Mouse (Mus musculus) forelimb bud, embryonic 11.5 days (tissue): ENCODE measurements around the gene Lmna.

ENCODE experiments used
- DNase-seq: peaks from one replicate; pipeline ENCODE4 v3.0.0-alpha.2; 2012; ENCODE audit warnings: low read depth, low spot score

The Lmna gene

DNA sequence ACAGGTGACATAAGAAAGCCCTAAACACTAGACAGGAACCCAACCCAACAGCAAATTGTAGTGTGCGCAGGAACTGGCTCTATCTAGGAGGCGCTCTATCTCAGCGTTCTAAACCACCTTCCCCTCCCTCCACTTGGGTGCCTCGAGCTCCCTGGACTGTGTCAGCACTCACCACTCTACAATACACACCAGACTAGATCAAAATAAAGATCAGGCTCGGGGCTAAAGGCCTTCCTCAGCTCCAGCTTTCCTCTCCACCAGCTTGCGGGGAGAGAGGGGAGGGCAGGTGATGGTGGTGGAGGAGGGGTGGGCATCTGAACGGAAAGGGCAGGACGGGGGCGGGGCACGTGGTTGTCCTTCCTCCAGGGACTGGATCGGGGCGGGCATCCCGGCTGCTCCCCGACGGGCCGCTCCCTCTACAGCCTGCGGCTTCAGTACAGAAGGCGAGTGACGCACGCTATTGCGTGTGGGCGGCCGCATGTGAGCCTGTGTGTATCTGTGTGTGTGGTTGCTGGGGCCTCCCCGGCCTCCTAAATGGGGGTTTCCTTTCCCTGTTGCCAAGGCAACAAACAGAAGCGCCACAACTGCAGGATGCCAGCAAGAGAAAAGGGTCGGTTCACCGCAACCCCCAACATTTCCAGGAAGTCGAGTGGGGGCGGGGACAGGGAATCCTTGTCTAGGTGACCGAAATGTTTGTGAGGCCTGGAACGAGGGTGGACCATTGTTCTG, at the start of gene Lmna:
Gene Lmna, minus strand, starts transcription at position 265 of the 729 bp plus-strand sequence.
- DNase-seq, result peak; percentile 97

DNA sequence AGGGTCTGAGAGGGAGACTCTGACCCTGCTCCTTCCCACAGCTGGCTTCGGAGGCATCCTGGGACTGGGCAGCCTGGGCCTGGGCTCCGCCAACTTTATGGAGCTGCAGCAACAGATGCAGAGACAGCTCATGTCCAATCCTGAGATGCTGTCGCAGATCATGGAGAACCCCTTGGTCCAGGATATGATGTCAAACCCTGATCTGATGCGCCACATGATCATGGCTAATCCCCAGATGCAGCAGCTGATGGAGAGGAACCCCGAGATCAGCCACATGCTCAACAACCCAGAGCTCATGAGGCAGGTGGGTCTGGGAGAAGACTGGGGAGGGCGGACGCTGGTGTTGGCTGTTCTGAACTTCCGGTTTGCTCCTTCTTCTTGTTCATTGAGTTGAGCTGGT, 46.9 kb upstream of the Lmna start:
- DNase-seq, result no peak

DNA sequence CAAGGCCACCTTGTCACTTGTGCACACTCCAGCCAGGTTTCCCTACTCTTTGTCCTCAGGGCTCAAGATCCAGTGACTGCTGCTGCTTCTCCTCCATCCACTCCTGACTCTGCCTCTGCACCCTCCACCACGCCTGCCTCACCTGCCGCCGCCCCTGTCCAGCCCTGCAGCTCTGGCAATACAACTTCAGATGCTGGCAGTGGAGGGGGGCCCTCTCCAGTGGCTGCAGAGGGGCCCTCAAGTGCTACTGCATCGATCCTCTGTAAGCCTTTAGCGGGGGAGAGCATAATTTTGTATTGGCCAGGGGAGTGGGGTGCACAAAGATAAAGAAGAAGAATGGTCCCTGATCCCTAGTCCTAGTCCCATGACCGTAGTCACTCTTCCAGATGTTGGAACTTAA, 46.0 kb upstream of the Lmna start:
- no peak for DNase-seq

DNA sequence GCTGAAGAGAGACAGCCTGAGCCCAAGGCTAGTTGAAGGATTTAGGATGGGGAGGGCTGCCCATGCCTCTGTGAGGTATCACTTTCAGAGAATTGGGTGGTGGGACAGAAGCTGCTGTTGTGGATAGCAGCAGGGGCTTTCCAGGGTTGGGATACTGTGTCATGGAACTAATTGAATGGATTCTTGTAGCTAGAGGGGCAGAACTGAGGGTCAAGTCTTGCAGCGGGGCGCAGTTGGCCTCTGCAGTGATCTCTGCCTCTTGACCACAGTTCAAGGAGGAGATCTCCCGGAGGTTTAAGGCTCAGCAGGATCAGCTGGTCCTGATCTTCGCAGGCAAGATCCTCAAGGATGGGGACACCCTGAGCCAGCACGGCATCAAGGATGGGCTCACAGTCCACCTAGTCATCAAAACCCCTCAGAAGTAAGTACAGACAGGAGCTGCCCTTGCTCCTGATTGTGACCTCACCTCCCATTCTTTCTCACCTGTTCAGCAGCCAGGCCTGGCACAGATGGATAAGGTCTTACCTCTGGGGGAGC, 45.4 kb upstream of the Lmna start:
- DNase-seq, result no peak

DNA sequence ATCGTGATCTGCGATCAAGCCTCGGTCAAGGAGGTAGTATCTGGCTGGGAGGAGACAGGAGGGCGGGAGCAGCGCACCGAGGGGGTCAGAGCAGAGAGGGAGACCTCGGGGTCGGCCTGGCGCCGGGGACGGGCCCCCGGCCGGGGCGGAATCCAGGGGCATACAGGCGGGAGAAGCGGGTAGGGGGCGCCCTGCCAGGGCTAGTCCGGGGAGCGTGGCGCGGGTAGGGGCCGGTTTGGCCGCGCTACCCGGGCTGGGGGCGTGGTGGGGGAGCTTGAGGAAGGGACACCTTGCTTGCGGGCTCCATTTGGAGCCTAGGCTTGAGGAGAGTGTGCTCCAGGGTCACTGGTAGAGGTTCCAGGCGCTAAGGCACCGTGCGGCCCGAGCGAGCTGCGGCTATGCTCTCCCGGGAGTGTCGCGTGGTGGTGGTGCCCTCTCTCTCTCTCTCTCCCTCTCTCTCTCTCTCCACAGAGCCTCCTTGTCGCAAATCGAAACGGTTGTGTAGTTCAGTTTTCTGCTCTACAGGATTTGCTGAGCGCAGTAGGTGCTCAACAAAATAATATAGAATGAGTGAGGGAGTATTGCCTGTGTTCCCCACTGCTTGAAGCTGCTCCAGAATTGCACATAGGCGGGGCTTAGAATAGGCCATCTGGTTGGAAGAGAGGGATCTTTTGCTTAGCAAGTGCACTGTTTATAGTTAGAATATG, 44.3 kb upstream of the Lmna start:
- DNase-seq, result no peak

DNA sequence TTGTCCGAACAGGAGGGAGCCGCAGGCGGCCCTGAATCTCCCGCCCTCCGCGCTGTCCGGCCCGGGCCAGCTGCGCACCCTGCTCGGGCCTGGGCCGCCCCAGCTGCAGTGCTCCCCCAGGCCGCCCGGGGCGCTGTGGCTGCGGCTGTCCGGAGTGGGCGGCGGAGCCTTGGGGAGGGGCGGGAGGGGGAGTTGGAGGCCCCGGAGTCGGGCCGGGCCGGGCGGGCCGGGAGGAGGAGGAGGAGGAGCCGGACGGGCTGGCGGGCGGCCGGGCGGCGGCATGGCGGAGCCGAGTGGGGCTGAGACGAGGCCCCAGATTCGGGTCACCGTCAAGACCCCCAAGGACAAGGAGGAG, 43.7 kb upstream of the Lmna start, which contains the start of gene Ubqln4:
Gene Ubqln4, plus strand, starts transcription at position 234 of the 355 bp plus-strand sequence.
- DNase-seq, result peak; percentile 91

DNA sequence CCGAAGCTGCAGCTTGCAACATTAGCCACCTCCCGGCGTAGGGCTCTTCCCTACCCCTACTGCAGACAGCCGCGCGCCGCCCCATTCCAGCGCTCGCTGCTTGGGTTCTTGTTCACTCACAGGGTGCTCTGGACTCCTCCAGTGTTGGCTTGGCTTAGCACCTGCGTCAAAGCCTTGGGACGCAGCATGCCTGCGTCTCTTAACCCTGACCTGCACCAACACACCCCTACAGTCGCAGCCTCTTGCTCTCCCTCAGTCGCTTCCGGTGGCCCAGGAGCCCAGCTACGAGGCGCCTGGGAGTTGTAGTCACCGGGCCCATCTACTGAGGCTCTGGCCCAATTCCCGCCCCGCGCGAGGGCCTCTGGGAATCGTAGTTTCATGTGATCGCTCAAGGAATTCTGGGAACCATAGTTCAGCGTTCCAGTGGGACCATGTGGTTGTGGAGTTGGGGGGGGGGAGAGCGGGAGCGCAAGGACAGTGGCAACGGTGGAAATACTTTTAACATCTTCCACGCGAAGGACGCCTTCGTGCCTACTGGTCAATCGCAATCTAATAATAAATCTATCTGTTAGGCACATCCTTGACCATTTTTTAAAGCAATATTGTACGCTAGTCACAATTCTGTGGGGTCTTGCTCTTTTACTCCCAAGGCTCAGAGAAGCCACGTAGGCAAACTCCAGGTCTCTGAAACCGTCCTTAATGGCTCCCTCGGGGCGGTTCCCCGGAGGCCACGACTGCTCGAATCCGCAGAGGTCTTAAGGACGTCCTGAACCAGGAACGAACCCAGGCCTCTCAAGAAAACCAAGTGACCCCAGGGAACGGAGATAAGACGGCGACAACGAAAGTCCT, 43.1 kb upstream of the Lmna start, which contains the start of gene Lamtor2:
Gene Lamtor2, minus strand, starts transcription at position 399 of the 849 bp plus-strand sequence.
- peak; percentile 98 for DNase-seq

DNA sequence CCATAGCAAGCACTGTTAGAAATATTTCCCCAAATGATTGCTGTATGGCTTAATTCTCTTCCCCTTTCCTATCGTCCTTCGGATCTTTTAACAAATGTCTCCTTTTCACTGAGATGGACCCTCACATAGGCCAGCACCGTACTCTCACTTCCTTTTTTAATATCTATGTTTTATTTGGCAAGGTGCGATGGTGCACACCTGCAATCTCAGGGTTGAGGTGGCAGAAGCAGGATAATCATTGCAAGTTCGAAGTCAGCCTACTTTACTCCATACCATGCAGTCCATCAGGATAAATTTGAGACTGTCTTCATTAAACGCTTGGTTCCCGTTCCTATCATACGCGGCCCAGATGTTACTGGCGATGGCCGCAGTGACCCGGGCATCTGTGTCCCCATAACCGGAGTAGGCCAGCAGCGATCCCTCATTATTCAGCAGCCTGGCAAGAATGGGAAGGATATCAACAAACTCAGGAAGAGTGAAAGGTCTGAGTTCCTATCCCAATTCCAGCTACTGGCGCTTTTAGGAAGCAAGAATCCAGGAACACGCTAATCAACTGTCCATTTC, 42.4 kb upstream of the Lmna start:
- DNase-seq, result no peak

DNA sequence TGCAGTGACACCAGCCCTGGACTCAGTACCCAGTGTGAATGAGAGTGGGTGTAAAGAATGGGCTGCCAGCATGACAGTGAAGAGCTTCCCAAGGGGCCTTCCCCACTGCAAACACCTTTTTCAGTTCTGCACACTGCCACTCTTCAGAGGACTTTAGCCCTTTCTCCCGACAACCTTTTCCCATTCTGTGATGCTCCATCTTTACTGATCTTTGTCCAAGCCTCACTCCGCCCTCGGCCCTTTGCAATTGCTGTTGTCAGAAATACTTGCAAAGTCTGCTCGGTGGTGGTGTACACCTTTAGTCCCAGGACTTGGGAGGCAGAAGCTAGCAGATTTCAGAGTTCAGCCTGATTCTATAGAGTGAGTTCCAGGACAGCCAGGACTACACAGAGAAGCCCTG, 41.8 kb upstream of the Lmna start:
- DNase-seq, result no peak

DNA sequence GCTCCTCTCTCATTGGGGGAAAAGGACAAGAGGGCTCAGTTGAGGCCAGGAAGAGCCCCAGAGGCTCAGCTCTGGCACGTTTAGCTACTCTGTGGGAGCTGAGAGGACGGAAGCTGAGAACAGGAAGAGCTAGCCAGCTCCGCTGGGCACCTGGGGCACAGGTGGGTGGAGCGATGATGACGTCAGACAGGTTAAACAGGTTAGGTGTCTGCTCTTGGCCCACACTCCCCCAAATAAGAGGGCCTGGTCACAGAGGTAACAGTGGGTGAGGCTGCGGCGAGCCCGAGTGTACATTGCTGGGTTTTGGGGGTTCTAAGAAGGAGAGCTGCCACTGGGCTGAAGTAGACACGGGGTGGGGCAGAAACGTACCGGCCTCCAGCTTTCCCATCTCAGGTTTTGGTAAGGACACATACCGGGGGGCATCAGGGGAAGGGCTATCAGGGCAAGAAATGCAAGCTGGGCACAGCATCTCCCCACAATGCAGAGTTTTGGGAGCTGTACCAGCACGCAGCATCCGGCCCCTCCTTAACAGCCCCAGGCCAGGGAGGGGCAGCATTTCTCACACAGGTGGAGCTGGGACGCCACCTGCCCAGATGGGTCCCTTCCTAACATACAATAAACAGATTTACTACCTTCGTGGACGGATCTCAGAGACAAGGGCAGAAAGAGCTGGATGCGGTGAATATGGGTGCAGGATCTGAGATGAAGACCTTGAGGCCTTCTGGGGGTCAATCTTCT, 38.6 kb upstream of the Lmna start, which contains the start of gene Rab25:
Gene Rab25, minus strand, starts transcription at position 121 of the 738 bp plus-strand sequence.
- no peak for DNase-seq

DNA sequence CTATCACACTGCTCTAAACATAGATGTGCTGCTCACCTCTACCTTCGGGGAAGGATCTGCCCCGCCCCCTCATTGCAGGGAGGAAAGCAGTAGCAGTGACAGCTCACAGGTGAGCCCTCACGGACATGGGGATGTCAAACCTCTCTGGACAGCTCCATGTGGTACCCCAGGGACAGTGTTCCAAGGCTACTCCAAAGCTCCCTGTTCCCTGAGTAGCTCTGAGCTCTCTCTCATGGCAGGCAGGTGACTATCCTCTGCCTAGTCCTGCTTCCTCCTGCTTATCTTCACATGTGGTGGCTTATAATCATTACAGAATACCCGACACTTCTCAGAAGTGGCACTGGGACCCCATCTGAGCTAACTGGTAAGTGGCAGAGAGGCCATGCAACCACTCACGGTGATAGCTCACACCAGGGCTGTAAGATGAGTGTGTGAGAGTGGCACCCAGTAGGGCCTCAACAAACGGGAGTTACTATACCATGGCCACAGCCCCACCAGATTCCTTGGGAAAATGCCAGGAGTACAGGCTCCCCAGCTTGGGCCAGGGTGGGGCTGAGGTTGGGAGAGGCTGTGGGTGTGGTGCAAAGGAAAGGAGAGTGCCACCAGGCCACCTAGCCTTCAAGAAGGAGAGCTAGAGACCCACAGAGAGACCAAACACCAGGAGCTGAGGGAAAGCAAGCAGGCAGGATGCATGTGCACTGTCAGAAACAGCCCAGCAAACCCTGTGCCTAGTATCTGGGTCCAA, 37.1 kb upstream of the Lmna start:
- no peak for DNase-seq

DNA sequence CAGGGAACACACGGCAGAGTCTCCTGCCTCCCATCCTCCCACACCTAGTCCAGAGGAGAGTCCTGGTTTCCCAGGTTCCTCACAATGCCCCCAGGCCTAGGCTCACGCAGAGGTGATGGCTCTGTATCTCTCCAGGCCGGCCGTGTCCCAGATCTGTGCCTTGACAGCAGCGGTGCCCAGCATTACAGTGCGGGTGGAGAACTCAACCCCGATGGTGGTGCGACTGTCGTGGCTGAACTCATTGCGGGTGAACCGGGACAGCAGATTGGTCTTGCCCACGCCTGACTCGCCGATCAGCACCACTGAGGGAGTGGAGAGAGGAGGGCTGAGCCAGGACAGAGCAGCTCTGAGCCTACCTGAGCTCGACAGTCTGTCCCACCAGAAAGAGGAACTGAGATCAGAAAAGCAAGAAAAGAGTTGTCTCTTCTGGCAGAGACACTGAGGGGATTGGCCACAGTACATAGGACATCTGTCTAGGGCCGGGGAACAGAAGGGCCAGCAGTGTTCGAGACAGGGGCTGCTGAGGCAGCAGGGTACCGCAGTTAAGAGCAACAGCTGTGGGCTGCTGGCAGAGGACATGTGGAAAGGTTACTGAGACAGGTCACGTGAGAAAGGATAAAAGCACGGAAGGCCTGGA, 35.3 kb upstream of the Lmna start:
- no peak for DNase-seq

DNA sequence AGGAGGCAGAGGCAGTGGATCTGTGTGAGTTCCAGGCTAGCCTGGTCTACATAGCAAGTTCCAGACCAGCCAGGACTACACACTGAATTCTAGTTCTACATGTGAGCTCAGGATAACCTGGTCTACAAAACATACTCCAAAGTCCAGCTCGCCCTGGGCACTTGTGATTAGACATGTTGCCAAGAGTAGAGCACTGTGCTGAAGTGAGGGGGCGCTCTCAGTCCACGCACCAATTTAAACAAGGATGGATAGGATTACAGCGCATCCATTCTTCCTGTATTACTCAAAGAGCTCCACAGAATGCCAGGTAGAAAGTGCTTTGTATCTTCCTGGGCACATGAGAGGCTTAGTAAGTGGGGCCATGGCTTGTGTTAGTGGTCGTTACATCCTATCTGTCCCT, 34.8 kb upstream of the Lmna start:
- no peak for DNase-seq

DNA sequence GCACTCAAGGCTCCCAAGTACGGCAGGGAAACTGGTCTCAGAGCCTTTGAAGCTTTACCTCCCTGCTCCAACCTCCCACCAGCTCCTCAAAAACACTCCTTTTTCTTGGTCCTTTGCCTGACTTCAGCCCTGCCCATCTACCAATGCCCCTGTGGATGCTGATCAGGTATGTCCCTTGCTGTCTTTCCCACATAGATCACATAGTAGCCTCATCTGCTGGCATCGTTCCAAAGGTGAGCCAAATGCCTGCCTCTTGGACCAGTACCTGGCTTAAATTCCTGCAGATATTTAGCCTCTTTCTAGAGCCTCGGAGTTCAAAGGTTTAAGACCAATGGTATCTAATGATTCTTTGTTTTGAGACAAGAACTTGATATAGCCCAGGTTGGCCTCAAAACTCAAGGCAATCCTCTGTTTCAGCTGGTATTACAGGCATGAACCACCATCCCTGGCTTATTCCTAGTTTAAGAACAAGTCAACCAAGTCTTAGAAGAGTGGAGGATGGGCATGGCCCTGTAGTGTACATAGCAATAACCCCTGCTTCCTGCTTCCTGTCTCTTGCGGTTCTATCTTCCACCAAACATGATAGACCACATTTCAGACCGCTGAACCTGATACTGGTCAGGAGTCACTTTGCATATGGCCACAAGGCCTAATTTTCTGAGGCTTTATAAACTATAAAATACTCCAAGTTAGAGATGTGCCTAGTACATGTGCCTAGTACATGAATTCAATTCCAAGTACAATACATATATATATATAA, 34.1 kb upstream of the Lmna start:
- no peak for DNase-seq

DNA sequence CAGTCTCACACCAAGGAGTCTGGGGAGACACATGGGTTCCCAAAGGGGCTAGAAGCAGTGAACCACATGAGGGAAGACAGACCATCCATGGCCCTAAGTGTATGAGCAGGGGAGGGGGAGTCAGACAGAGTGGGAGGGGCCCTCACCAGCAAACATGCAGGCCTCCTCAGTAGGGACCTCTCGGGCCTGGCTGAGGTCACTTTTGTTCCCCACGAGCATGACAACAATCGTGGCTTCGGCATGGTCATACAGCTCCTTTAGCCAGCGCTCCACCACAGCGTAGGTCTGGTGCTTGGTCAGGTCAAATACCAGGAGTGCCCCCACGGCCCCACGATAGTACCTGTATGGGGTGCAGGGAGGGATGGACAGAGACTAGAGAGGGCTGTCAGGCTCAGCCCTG, 33.4 kb upstream of the Lmna start:
- DNase-seq, result no peak

DNA sequence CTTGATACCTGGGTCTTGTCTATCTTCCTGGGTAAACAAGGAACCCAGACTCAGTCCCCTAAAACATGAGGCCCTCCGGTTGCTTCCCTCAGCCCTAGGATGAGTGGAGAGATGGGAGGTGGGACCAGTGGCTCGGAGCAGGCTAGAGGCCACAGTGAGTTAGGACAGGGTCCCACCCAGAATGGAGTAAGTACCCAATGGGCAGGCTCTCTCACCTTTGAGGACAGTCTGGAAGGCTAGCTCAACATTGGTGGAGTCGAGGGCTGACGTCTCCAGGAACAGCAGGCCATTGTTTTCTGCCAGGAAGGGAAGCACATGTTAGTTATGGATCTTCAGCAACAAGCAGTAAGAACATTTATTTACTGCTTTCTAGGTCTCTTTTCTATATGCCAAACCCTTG, 32.7 kb upstream of the Lmna start:
- no peak for DNase-seq

DNA sequence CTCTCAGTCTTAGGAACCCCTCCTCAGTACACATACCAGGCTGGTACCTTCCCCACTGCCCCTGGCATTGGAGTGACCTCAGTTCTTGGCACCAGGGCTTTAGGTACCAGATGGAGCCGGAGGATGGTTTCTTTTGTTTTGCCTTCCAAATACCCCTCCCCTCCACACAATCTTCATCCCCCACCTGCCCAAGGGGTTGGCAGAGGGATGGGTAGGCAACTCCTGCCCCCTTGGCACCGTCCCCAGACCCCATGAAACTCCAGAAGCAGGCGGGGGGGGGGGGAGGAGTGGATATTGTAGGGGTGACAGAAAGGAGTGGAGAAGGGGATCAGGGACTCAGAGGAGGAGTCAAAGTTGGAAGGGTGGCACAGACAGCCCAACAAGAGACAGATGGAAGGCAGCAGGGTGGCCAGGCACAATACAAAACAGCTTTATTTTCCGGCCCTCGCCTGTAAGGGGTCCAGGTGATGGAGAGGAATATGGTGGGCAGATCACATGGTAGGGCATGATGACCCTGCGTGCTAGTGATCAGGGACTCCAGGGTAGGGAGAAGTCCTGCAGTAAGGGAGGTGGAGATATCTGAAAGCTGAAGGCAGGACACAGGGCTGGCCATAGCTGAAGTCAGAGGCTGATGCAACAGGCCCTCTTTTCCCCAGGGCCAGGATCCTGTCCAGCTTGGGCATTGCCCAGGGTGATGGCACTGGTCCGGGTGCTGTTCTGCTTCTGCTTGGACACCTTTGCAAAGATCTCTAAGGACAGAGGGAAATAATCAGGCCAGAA, 32.1 kb upstream of the Lmna start:
- no peak for DNase-seq

DNA sequence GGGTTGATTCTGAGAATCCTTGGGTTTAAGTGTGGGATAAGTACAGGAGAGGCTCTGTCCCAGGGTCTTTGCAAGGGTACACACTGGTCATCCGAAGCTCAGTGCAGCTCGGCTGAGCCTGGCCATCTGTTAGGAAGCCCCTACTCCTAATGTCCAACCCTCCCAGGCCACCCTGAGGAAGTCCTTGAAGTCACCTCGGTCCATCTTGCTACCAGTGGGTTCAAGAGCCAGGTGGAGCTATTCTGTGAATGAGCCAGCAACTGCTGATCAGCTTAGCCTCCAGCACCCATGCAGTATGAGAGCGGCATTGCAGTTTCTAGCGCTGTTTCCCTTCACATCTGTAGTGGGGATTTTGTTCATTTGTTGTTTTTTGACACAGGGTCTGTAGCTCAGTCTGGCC, 30.3 kb upstream of the Lmna start:
- DNase-seq, result no peak
